Mouse (Mus musculus) kidney, embryonic 15.5 days (tissue): ENCODE data around the gene Rnf5. TPM values are rescaled to one million over a fixed set of nuclear protein-coding genes. Genes with fewer than 3 reads are reported as not detected.

ENCODE experiments used
- ATAC-seq: fragments of 200-750 bp; cut with Nextera tagmentation; replicated peaks from 2 replicates; pipeline ENCODE4 v1.8.0; 2017; ENCODE audit warnings: moderate TSS enrichment; ENCODE audit not compliant: low FRiP score
- H3K27ac ChIP-seq: fragments of 300-500 bp; sonication (generic); 2 replicates; pipeline ENCODE4 v1.5.1; 2015; ENCODE audit warnings: mild to moderate bottlenecking, inconsistent platforms
- H3K27me3 ChIP-seq: fragments of 300-500 bp; sonication (generic); 2 replicates; pipeline ENCODE4 v1.6.1; 2015; ENCODE audit warnings: inconsistent platforms
- H3K36me3 ChIP-seq: fragments of 300-500 bp; sonication (generic); 2 replicates; pipeline ENCODE4 v1.6.1; 2015; ENCODE audit warnings: inconsistent platforms
- H3K4me1 ChIP-seq: fragments of 300-500 bp; sonication (generic); 2 replicates; pipeline ENCODE4 v1.6.1; 2015; ENCODE audit warnings: inconsistent platforms
- H3K4me2 ChIP-seq: fragments of 300-500 bp; sonication (generic); 2 replicates; pipeline ENCODE4 v1.6.1; 2015; ENCODE audit warnings: moderate library complexity, mild to moderate bottlenecking, inconsistent platforms
- H3K4me3 ChIP-seq: fragments of 300-500 bp; sonication (generic); replicated peaks from 2 replicates; pipeline ENCODE4 v1.5.1; 2015; ENCODE audit warnings: mild to moderate bottlenecking, inconsistent platforms
- H3K9ac ChIP-seq: fragments of 300-500 bp; sonication (generic); 2 replicates; pipeline ENCODE4 v1.6.1; 2015; ENCODE audit warnings: mild to moderate bottlenecking, inconsistent platforms
- H3K9me3 ChIP-seq: fragments of 300-500 bp; sonication (generic); replicated peaks from 2 replicates; pipeline ENCODE4 v1.6.1; 2016; ENCODE audit warnings: inconsistent platforms
- whole genome bisulfite sequencing: fragments of 180-500 bp; shearing (Covaris S2); methylation state at CpG from one replicate; pipeline ENCODE4 v1.1.7; 2015; ENCODE audit warnings: mixed read lengths; 5-methylcytosine and 5-hydroxymethylcytosine counted together
- polyA plus RNA-seq: library from polyadenylated mRNA; unstranded; fragments of >200 nt; fragmentation: Nextera tagmentation; extraction: Ambion mirVana; gene quantifications from 2 replicates; pipeline ENCODE4 v1.2.1, GENCODE M21; 2015

Rnf5 gene
- polyA plus RNA-seq, 1 experiment from 2014 or later, result 166 TPM

DNA sequence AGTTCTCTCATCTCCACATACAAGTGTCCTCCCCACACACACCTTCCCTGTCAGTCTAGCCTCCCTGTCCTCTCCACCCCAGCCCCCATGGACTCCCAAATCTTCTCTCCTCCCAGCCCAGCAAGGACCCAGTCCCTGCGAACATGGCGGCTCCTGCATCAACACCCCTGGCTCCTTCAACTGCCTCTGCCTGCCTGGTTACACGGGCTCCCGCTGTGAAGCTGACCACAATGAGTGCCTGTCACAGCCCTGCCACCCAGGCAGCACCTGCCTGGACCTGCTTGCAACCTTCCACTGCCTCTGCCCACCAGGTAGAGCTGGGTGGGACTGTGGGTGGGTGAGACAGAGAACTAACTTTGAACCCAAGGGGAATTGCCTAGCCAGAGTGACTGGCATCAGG, 33.6 kb downstream of the Rnf5 start:
- H3K4me3 ChIP-seq, result no peak overlapping the region
- H3K9me3 ChIP-seq, result 0 out of 2 replicates have a peak, but pooled peaks cover 3% of the 10 kb centered on the region
- H3K27me3 ChIP-seq, result no peaks in the 10 kb centered on the region
- no peak overlapping the region for H3K4me2 ChIP-seq
- no peak for ATAC-seq
- H3K36me3 ChIP-seq, result no peaks in the 10 kb centered on the region
- 76% methylated on average over 4 of the region's 4 CpGs for WGBS
- no peak overlapping the region for H3K27ac ChIP-seq
- no peak overlapping the region for H3K9ac ChIP-seq
- peaks cover 11% of the 10 kb centered on the region for H3K4me1 ChIP-seq

DNA sequence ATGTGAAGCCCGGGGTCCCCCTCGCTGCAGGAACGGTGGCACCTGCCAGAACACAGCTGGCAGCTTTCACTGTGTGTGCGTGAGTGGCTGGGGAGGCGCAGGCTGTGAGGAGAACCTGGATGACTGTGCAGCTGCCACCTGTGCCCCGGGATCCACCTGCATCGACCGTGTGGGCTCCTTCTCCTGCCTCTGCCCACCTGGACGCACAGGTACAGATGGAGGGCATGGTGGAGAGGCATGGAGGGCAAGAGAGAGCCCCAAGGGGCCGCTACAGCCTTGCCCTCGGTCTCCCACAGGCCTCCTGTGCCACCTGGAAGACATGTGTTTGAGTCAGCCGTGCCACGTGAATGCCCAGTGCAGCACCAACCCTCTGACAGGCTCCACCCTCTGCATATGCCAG, 35.1 kb downstream of the Rnf5 start:
- H3K4me2 ChIP-seq, result no peak overlapping the region
- 75% methylated on average over 13 of the region's 13 CpGs for WGBS
- no peak for ATAC-seq
- no peak overlapping the region for H3K27ac ChIP-seq
- no peaks in the 10 kb centered on the region for H3K27me3 ChIP-seq
- no peak overlapping the region for H3K4me3 ChIP-seq
- H3K9me3 ChIP-seq, result 0 out of 2 replicates have a peak, but pooled peaks cover 3% of the 10 kb centered on the region
- no peaks in the 10 kb centered on the region for H3K36me3 ChIP-seq
- H3K4me1 ChIP-seq, result peaks cover 23% of the 10 kb centered on the region
- no peak overlapping the region for H3K9ac ChIP-seq

DNA sequence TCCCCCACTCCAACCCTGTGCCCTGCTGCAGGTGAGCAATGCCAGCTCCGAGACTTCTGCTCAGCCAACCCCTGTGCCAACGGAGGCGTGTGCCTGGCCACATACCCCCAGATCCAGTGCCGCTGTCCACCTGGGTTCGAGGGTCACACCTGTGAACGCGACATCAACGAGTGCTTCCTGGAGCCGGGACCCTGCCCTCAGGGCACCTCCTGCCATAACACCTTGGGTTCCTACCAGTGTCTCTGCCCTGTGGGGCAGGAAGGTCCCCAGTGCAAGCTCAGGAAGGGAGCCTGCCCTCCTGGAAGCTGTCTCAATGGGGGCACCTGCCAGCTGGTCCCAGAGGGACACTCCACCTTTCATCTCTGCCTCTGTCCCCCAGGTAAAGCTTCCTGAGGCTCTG, 36.2 kb downstream of the Rnf5 start:
- no peak overlapping the region for H3K4me3 ChIP-seq
- peaks cover 23% of the 10 kb centered on the region for H3K4me1 ChIP-seq
- H3K36me3 ChIP-seq, result no peaks in the 10 kb centered on the region
- no peaks in the 10 kb centered on the region for H3K27me3 ChIP-seq
- no peak overlapping the region for H3K4me2 ChIP-seq
- 66% methylated on average over 9 of the region's 9 CpGs for WGBS
- no peak overlapping the region for H3K27ac ChIP-seq
- H3K9ac ChIP-seq, result no peak overlapping the region
- ATAC-seq, result no peak
- 0 out of 2 replicates have a peak, but pooled peaks cover 3% of the 10 kb centered on the region for H3K9me3 ChIP-seq

DNA sequence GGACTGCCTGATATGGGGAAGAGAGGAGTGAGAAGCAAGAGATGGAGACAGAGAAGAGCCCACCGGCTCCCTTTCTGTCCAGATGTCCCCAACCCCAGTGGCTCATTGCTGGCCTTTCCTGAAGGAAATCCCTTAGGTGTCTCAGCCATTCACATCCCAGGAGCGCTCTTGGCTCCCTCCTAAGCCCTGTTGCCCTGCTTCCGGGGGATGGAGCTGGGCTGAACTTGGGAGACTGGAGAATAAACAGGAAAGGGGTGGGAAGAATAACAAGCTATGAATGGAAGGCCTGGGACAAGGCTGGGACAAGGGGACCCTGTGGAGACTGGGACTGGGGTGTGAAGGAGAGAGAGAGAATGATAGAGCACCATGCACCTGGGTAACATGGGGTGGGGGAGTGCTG, 38.7 kb downstream of the Rnf5 start:
- Histone ChIP-seq H3K36me3 (no peaks in the 10 kb centered on the region), H3K9ac (peak overlapping the region; percentile 18; the same call in 1 of the 2 replicates), H3K27ac (peak overlapping the region; percentile 88), H3K4me1 (peaks cover 27% of the 10 kb centered on the region), H3K4me2 (peak overlapping the region; percentile 49), H3K27me3 (no peaks in the 10 kb centered on the region), H3K4me3 (peak overlapping the region; percentile 29), H3K9me3 (no peaks in the 10 kb centered on the region)
- 30% methylated on average over 3 of the region's 3 CpGs for WGBS
- peak; percentile 64 for ATAC-seq

DNA sequence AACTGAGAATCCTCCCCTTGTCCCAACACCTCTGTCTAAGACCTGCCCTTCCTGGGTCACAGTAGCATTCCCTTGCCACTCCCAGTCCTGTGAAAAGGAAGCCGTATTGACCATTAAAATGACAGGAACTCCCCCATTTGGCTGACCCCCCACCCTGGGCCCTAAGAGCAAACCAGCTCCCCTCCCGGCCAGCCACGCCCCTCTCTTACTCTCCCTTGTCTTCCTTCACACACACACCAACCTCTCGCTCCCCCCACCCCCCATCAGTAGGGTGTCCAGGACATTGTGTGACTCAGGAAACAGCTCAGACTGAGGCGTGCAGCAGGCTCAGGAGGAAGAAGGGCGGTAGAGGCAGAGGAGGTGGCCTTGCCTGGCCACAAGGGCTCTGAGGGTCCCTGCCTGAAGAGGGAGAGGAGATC, 39.5 kb downstream of the Rnf5 start, which contains the start of gene Notch4:
TSS of gene Notch4 (plus strand) at position 266 of the 419 bp plus-strand sequence.
- peak within 1 kb of the TSS; percentile 88 for H3K27ac ChIP-seq
- H3K4me1 ChIP-seq, result peaks cover 27% of the 10 kb centered on the region
- WGBS, result 6% methylated on average over 6 of the region's 6 CpGs
- H3K4me3 ChIP-seq, result peak within 1 kb of the TSS; percentile 29
- ATAC-seq, result peak; percentile 59
- H3K27me3 ChIP-seq, result no peaks in the 10 kb centered on the region
- peak within 1 kb of the TSS; percentile 49 for H3K4me2 ChIP-seq
- H3K36me3 ChIP-seq, result no peaks in the 10 kb centered on the region
- H3K9me3 ChIP-seq, result no peaks in the 10 kb centered on the region
- peak within 1 kb of the TSS; percentile 18; the same call in 1 of the 2 replicates for H3K9ac ChIP-seq

DNA sequence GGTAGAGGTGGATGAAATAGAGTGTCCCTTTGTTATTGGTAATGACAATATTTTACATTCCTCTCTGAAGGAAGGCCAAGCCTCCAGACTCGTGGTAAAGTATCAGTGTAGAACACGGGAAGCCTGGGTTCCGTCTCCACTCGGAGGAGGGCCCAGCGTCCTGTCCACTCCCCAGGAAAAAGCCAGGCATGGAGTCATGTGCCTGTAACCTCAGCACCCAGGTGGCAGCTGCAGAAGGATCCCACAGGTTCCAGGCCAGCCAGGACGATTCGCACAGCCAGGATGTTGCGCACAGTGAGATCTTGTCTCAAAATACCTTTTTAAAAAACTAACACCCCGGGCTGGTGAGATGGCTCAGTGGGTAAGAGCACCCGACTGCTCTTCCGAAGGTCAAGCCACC, 40.1 kb downstream of the Rnf5 start:
- WGBS, result 60% methylated on average over 11 of the region's 11 CpGs
- Histone ChIP-seq H3K27ac (no peak overlapping the region), H3K9ac (no peak overlapping the region), H3K9me3 (no peaks in the 10 kb centered on the region), H3K4me2 (no peak overlapping the region), H3K4me1 (peaks cover 27% of the 10 kb centered on the region), H3K36me3 (no peaks in the 10 kb centered on the region), H3K27me3 (no peaks in the 10 kb centered on the region), H3K4me3 (no peak overlapping the region)
- no peak for ATAC-seq

DNA sequence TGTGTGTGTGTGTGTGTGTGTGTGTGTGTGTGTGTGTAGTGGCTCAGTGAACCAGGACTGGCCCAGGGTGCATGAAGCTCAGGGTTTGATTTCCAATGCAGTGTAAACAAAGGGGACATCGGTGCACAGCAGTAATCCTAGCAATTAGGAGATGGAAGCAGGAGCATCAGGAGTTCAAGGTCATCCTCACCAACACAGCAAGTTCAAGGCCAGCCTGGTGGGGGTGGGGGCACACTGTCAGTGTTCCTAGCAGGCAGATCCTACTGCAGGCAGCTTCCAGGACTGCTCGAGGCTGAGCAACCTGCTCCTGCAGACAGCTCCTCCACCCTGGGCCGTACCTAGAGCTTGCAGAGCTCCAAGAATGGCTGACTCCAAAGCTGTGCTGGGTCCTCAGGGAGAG, 40.9 kb downstream of the Rnf5 start:
- WGBS, result 60% methylated on average over 3 of the region's 3 CpGs
- ATAC-seq, result no peak
- H3K9ac ChIP-seq, result no peak overlapping the region
- no peaks in the 10 kb centered on the region for H3K27me3 ChIP-seq
- H3K36me3 ChIP-seq, result no peaks in the 10 kb centered on the region
- H3K4me3 ChIP-seq, result no peak overlapping the region
- peaks cover 27% of the 10 kb centered on the region for H3K4me1 ChIP-seq
- no peaks in the 10 kb centered on the region for H3K9me3 ChIP-seq
- no peak overlapping the region for H3K4me2 ChIP-seq
- no peak overlapping the region for H3K27ac ChIP-seq

DNA sequence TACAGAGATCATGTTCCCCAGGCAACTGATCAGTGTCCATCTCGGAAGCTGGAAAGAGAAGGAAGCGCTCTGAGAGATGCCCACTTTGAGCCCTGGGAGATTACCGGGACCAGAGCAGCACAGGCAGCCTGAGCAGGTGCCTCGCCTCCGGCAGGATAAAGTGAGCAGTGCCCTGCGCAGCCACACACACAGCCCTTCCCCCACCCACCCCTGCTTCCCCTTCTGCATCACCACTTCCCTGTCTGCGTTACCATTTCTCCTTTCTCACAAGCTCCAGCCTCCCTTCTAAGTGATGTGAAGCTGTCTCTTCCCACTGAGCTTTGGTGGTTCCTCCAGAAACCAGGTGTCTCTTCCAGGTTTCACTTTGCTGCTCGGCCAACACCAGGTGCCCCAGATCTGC, 42.3 kb downstream of the Rnf5 start:
- Histone ChIP-seq H3K27me3 (no peaks in the 10 kb centered on the region), H3K36me3 (no peaks in the 10 kb centered on the region), H3K27ac (peak overlapping the region; percentile 48), H3K4me2 (0 out of 2 replicates have a peak overlapping the region, but pooled peaks have one; percentile 19), H3K9me3 (no peaks in the 10 kb centered on the region), H3K9ac (no peak overlapping the region), H3K4me3 (no peak overlapping the region), H3K4me1 (peaks cover 23% of the 10 kb centered on the region)
- 51% methylated on average over 8 of the region's 8 CpGs for WGBS
- ATAC-seq, result no peak

DNA sequence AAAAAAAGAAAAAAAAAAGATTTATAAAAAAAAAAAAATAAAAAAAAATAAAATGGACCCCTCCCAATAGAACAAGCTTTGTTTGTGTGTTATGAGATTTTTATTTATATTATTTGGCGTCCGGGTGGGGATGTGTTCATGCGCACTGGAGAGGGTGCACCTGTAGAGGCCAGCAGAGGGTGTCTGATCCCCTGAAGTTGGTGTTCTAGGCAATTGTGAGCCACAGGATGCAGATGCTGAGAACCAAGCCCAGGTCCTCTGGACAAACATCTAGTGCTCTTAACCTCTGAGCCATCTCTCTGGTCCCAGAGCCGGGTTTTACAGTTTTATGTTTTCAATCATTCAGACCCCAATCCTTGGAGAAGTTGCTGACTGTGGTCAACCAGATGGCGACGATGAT, 43.1 kb downstream of the Rnf5 start:
- no peak overlapping the region for H3K4me3 ChIP-seq
- H3K36me3 ChIP-seq, result no peaks in the 10 kb centered on the region
- H3K4me2 ChIP-seq, result 0 out of 2 replicates have a peak overlapping the region, but pooled peaks have one; percentile 19
- H3K9ac ChIP-seq, result no peak overlapping the region
- WGBS, result 93% methylated on average over 6 of the region's 6 CpGs
- H3K27me3 ChIP-seq, result no peaks in the 10 kb centered on the region
- H3K4me1 ChIP-seq, result peaks cover 22% of the 10 kb centered on the region
- H3K27ac ChIP-seq, result no peak overlapping the region
- H3K9me3 ChIP-seq, result no peaks in the 10 kb centered on the region
- no peak for ATAC-seq

DNA sequence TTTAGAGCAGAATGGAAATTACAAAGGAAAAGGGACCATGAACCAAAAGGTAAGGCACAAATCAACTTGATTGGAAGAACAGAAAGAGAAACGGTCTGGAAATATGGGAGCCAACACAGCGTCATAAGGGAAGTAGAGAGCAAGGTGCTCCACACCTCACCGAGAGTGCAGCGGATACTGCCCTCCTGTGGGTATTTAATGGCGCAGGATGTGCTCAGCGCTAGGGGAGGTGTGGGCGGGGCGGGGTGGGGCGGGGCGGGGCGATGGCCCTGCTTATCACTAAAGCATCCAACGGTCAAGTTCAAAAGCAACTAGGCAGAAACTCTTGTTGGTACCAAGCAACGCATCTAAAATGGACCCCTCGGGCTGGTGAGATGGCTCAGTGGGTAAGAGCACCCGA, 43.6 kb downstream of the Rnf5 start:
- Histone ChIP-seq H3K4me1 (peaks cover 16% of the 10 kb centered on the region), H3K9ac (no peak overlapping the region), H3K4me2 (no peak overlapping the region), H3K36me3 (no peaks in the 10 kb centered on the region), H3K27me3 (no peaks in the 10 kb centered on the region), H3K4me3 (no peak overlapping the region), H3K9me3 (no peaks in the 10 kb centered on the region), H3K27ac (no peak overlapping the region)
- ATAC-seq, result no peak
- 27% methylated on average over 15 of the region's 15 CpGs for WGBS

DNA sequence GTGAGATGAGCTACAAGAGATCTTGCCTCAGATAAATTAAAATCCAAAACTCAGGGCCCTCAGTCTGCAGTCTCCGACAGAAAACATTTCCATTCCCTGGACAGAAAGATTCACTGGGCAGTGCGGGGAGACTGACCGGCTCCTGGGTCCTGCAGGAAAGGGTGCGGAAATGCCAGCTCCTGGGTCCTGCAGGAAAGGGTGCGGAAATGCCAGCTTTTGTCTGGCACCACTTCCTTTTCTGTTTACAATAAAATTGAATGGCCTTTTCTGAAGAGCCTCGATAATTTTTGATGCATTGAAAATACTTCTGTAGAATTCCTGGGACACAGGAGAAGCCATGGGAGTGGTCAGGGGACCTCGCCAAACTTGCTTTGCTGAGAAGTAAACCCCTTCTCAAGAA, 44.4 kb downstream of the Rnf5 start:
- no peak for ATAC-seq
- Histone ChIP-seq H3K27me3 (no peaks in the 10 kb centered on the region), H3K4me2 (no peak overlapping the region)

DNA sequence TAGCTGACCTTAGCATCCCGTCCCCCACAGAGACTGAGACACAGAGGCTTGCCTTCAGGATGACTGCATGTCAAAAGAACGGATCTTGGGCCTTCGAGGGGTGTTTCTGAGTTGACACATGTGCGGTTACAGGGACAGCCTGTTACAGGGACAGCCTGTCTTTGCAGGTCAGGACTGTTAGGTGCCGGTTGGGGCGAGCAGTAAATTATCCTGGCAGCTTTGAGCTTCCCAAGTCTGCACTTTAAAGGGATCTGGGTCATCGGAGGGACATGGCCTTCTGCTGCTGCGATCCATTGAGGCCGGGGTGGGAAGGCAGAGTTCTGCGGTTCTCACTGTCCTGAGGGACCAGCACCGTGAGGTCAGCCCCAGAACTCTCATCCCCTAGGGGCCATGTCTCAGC, 46.1 kb downstream of the Rnf5 start:
- Histone ChIP-seq H3K4me3 (no peak overlapping the region), H3K9me3 (no peaks in the 10 kb centered on the region), H3K27ac (peak overlapping the region; percentile 30; the same call in 1 of the 2 replicates), H3K4me2 (no peak overlapping the region), H3K27me3 (no peaks in the 10 kb centered on the region), H3K4me1 (peaks cover 4% of the 10 kb centered on the region; the same call in 1 of the 2 replicates), H3K36me3 (no peaks in the 10 kb centered on the region), H3K9ac (no peak overlapping the region)
- WGBS, result 38% methylated on average over 11 of the region's 11 CpGs
- ATAC-seq, result no peak

More for the DNA sequence above, 44.4 kb downstream of the Rnf5 start:
- H3K4me1 ChIP-seq, result peaks cover 9% of the 10 kb centered on the region
- no peaks in the 10 kb centered on the region for H3K9me3 ChIP-seq
- H3K36me3 ChIP-seq, result no peaks in the 10 kb centered on the region
- H3K27ac ChIP-seq, result no peak overlapping the region
- H3K4me3 ChIP-seq, result no peak overlapping the region
- WGBS, result 87% methylated on average over 7 of the region's 7 CpGs
- H3K9ac ChIP-seq, result no peak overlapping the region

DNA sequence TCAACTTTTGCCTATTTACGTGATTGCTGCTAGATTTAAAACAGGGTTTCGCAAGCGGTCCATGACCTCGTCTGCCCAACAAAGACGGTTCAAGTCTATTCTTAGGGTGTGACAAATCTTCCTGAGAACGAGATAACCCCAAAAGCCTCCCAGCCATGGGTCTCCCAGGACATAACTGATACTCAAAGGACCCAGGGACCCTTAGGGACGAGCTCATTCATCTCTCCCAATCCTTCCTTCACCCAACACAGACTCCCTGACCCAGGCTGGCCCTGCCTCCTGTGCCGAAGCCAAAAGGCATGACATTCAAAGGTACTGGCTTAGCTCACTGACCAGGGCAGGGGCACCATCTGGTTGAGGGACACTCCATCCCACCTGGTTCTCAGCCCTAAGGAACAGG, 47.1 kb downstream of the Rnf5 start:
- no peaks in the 10 kb centered on the region for H3K27me3 ChIP-seq
- H3K9ac ChIP-seq, result no peak overlapping the region
- H3K36me3 ChIP-seq, result no peaks in the 10 kb centered on the region
- 87% methylated on average over 8 of the region's 8 CpGs for WGBS
- no peak overlapping the region for H3K4me3 ChIP-seq
- peaks cover 4% of the 10 kb centered on the region; the same call in 1 of the 2 replicates for H3K4me1 ChIP-seq
- H3K9me3 ChIP-seq, result no peaks in the 10 kb centered on the region
- H3K27ac ChIP-seq, result no peak overlapping the region
- no peak overlapping the region for H3K4me2 ChIP-seq
- no peak for ATAC-seq
